Mouse (Mus musculus) spleen, adult 2 months (tissue): ENCODE measurements around the gene Mmp23.

Experiments
- CTCF ChIP-seq: fragments of 200-500 bp; IDR thresholded peaks from 2 replicates; pipeline ENCODE4 v1.5.1; 2011; ENCODE audit warnings: mild to moderate bottlenecking, inconsistent platforms; ENCODE audit not compliant: insufficient read depth, insufficient read length, insufficient replicate concordance; ENCODE audit errors: extremely low read depth
- POLR2A ChIP-seq: fragments of 200-500 bp; IDR thresholded peaks from 2 replicates; pipeline ENCODE4 v1.6.1; 2011; ENCODE audit warnings: low read depth, low read length, inconsistent platforms

DNA sequence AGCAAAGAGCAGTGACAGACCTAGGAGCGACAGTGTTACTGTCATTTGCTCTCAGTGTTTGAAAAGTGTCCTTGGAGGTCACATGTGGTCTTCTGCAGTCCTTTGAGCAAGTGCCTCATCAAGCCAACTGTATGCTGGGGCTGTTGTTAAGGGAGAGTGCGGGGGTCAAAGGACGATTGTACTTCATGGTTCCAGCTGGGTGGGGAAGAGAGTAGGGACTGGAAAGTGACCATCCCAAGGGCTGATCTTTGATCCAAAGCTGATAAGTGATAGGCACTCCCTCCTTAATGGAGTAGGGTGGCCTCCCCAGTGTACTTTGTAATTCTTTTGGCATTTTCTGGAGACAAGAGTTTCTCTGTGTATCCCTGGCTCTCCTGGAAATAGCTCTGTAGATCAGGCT is 41.3 kb downstream of the Mmp23 start:
- TF ChIP-seq POLR2A (no peak), CTCF (no peak)
